Mouse (Mus musculus) frontal cortex, postnatal 36 days (tissue): ENCODE results near the gene Igfbp5.

ENCODE experiments used
- DNase-seq, 2 experiments: peaks; one replicate each; pipeline ENCODE4 v3.0.0; 2022; ENCODE audit warnings: low spot score in 2 of 2

Gene Igfbp5

GRCm38 (mm10) chr1:72874287-72875211, at the start of gene Igfbp5:
Gene Igfbp5, minus strand, starts transcription at chr1:72874884.
- DNase-seq: peak; percentile 57 to 59

GRCm38 (mm10) chr1:72914815-72915214, 40.1 kb upstream of the Igfbp5 start:
- DNase-seq: peak; percentile 10 to 28

GRCm38 (mm10) chr1:72913073-72913472, 38.4 kb upstream of the Igfbp5 start:
- no peak for DNase-seq

GRCm38 (mm10) chr1:72895821-72896220, 21.1 kb upstream of the Igfbp5 start:
- DNase-seq: no peak

GRCm38 (mm10) chr1:72887910-72888309, 13.2 kb upstream of the Igfbp5 start:
- DNase-seq: no peak

- no peak for DNase-seq
Measured at GRCm38 (mm10) chr1:72885819-72886169, 11.1 kb upstream of the Igfbp5 start.

GRCm38 (mm10) chr1:72885111-72885818, 10.6 kb upstream of the Igfbp5 start:
- no peak for DNase-seq

GRCm38 (mm10) chr1:72879319-72879634, 4.6 kb upstream of the Igfbp5 start:
- no peak for DNase-seq

- DNase-seq: no peak
Measured at GRCm38 (mm10) chr1:72878473-72879318, 4.0 kb upstream of the Igfbp5 start.

GRCm38 (mm10) chr1:72877892-72878291, 3.2 kb upstream of the Igfbp5 start:
- peak in 1 of 2 experiments; percentile 77 for DNase-seq

GRCm38 (mm10) chr1:72876111-72876510, 1.4 kb upstream of the Igfbp5 start:
- peak in 1 of 2 experiments; percentile 50 for DNase-seq

GRCm38 (mm10) chr1:72875708-72876107, 1.0 kb upstream of the Igfbp5 start:
- no peak for DNase-seq

- DNase-seq: peak; percentile 76 to 79
Measured at GRCm38 (mm10) chr1:72873511-72874286, 985 bp downstream of the Igfbp5 start.

GRCm38 (mm10) chr1:72873078-72873477, 1.6 kb downstream of the Igfbp5 start:
- peak in 1 of 2 experiments; percentile 12 for DNase-seq

- DNase-seq: peak in 1 of 2 experiments; percentile 65
Measured at GRCm38 (mm10) chr1:72872521-72872920, 2.2 kb downstream of the Igfbp5 start.

- peak; percentile 53 to 83 for DNase-seq
Measured at GRCm38 (mm10) chr1:72871697-72872411, 2.8 kb downstream of the Igfbp5 start.

GRCm38 (mm10) chr1:72871337-72871696, 3.4 kb downstream of the Igfbp5 start:
- no peak for DNase-seq

- DNase-seq: peak; percentile 92
Measured at GRCm38 (mm10) chr1:72870615-72871336, 3.9 kb downstream of the Igfbp5 start.

GRCm38 (mm10) chr1:72869681-72870614, 4.7 kb downstream of the Igfbp5 start:
- peak; percentile 68 to 70 for DNase-seq
